Mouse (Mus musculus) megakaryocyte, adult 5-6 weeks (primary cell): ENCODE measurements around the gene Tbl1x. TPM values are rescaled to one million over a fixed set of nuclear protein-coding genes. Genes with fewer than 3 reads are reported as not detected.

Experiments used
- ATAC-seq: 2 replicates; pipeline ENCODE4 v1.8.0; 2016; ENCODE audit warnings: mild to moderate bottlenecking, inconsistent platforms; ENCODE audit not compliant: poor library complexity, severe bottlenecking
- total RNA-seq, 2 experiments: library from RNA; stranded (forward) in 1 of 2; stranded (reverse) in 1 of 2; fragments of 153-499, 151-499 nt in 1 of 2; fragments of 221-1000, 200-1000 nt in 1 of 2; gene quantifications; 2 replicates each; pipeline versions ENCODE4 v1.2.3 to v1.2.4; 2015 to 2017

Gene Tbl1x
- total RNA-seq (2015) (40.9 and 44.5 TPM in 2 replicates), total RNA-seq (2017) (23.6 and 27.1 TPM in 2 replicates)

GRCm38 (mm10) chrX:77510371-77511300 is at the start of gene Tbl1x:
TSS of gene Tbl1x (plus strand) at chrX:77511013.
- peak; percentile 58 for ATAC-seq

GRCm38 (mm10) chrX:77469216-77469615 is 41.6 kb upstream of the Tbl1x start:
- no peak for ATAC-seq

- ATAC-seq = no peak
These were observed 38.0 kb upstream of the Tbl1x start for GRCm38 (mm10) chrX:77472858-77473257.

- ATAC-seq = no peak
These were observed 37.3 kb upstream of the Tbl1x start for GRCm38 (mm10) chrX:77473511-77473910.

GRCm38 (mm10) chrX:77474551-77474950 is 36.3 kb upstream of the Tbl1x start:
- ATAC-seq = no peak

- ATAC-seq = no peak
These were observed 33.3 kb upstream of the Tbl1x start for GRCm38 (mm10) chrX:77477526-77477925.

- ATAC-seq = no peak
These were observed 22.7 kb upstream of the Tbl1x start for GRCm38 (mm10) chrX:77487922-77488799.

- ATAC-seq = no peak
These were observed 20.7 kb upstream of the Tbl1x start for GRCm38 (mm10) chrX:77490127-77490526.

- peak; percentile 67 for ATAC-seq
These were observed 1.7 kb upstream of the Tbl1x start for GRCm38 (mm10) chrX:77509149-77509548.

- ATAC-seq = peak; percentile 10; the same call in 1 of the 2 replicates
These were observed 1.0 kb upstream of the Tbl1x start for GRCm38 (mm10) chrX:77509776-77510175.

- ATAC-seq = no peak
These were observed 634 bp downstream of the Tbl1x start for GRCm38 (mm10) chrX:77511301-77511993.

GRCm38 (mm10) chrX:77511994-77512485 is 1.2 kb downstream of the Tbl1x start:
- ATAC-seq = no peak

- peak; percentile 47; the same call in 1 of the 2 replicates for ATAC-seq
These were observed 6.7 kb downstream of the Tbl1x start for GRCm38 (mm10) chrX:77517274-77518085.

GRCm38 (mm10) chrX:77518929-77519328 is 8.1 kb downstream of the Tbl1x start:
- ATAC-seq = no peak

- ATAC-seq = no peak
These were observed 12.1 kb downstream of the Tbl1x start for GRCm38 (mm10) chrX:77522842-77523375.

- no peak for ATAC-seq
These were observed 14.4 kb downstream of the Tbl1x start for GRCm38 (mm10) chrX:77525179-77525578.

GRCm38 (mm10) chrX:77528401-77528800 is 17.6 kb downstream of the Tbl1x start:
- no peak for ATAC-seq

- peak; percentile 76 for ATAC-seq
These were observed 20.2 kb downstream of the Tbl1x start for GRCm38 (mm10) chrX:77530997-77531396.

GRCm38 (mm10) chrX:77533922-77534321 is 23.1 kb downstream of the Tbl1x start:
- peak; percentile 85 for ATAC-seq
